Mouse (Mus musculus) adrenal gland (tissue): ENCODE data around the gene Rhobtb1.

ENCODE experiments used
- intact Hi-C: fragments of 180-260 bp; cut with DNase I; formaldehyde crosslinking; loops from one replicate; pipeline ENCODE4 v1.15.1; 2025

Rhobtb1 gene

DNA sequence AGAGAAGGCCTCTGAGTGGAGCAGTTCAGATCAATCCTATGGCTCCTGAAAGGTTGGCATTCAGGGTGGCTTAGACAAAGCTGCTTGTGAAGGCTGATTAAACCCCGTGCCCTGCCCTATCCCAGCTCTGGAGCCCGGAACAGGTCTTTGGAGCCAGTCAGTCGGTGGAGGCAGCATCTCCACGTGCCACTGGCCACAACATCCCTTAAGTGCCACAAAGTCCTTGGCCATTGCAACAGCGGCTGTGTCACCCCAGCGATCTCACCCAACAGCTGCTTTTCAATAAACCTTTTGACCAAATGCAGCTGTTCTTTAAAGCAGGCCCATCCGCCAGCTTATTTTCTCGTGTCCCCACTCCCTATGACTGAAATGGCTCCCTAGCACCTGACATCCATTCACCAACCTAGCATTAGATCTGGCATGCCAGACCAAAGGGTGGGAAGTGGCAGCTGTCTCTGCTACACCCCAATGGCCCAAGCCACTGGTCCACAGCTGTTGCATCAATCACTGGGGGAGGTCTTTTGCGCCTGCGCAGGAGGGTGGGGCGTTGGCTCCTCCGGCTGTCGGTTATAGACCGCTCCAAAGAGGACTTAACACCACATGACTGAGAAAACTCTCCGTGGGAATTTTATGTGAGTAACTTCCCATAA, 56.9 kb downstream of the Rhobtb1 start:
- intact Hi-C loops: no loop called here

DNA sequence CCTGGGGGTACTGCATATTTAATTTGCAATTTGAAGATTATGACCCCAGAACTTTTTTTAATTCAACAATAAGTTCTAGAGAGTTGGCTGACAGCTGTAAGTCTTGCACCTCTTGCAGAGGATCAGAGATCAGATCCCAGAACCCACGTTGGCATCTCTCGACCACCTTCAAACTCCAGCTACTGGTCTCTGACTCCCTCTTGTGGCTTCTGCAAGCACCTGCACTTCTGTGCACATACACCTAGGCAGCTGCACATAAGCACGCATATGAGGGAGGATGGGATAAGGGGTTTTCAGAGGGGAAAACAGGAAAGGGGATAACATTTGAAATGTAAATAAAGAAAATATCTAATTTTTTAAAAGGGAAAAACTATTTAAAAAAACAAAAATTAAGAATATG, 57.5 kb downstream of the Rhobtb1 start:
- intact Hi-C loops: no loop called here

DNA sequence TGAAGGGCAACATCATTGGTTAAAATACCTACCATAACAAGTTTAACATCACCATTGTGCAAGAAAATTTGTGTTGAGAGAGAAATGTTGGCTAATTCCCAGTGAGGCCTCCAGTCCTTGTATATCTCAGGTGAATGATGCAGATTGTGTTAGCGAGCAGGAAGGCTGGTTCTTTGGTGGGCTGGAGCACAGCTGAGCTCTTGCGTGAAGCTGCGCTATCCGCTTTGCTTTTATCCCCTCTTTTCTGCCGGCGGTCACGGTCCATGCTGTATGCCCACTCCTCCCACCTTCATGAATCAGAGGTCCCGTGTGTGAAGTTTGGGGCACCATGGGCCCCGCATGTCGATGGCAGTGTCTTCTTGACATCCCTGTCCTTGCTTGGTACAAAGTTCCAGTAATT, 58.8 kb downstream of the Rhobtb1 start:
- intact Hi-C loops: loop anchor here (5.0 kb wide), 1 partner anchor 37 kb away; no protein-coding TSS in a partner anchor

DNA sequence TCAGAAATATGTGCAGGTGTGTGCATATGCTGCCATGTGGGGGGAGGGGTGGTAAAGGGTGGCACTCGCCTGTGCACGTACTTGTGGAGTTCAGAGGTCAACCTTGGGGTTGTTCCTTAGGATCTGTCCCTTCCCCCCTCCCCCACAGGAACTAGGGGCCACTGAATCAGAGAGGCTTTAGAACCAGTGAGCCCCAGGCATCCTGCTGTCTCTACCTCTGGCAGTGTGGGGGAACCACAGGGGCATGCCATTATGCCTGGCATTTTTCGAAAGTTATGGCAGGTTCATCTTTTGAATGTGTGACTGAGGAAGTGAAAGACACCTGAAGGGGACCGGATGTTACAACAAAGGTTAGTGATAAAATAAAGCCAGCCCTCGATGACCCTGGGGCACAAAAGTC, 59.4 kb downstream of the Rhobtb1 start:
- intact Hi-C loops: loop anchor here (5.0 kb wide), 1 partner anchor 37 kb away; no protein-coding TSS in a partner anchor

DNA sequence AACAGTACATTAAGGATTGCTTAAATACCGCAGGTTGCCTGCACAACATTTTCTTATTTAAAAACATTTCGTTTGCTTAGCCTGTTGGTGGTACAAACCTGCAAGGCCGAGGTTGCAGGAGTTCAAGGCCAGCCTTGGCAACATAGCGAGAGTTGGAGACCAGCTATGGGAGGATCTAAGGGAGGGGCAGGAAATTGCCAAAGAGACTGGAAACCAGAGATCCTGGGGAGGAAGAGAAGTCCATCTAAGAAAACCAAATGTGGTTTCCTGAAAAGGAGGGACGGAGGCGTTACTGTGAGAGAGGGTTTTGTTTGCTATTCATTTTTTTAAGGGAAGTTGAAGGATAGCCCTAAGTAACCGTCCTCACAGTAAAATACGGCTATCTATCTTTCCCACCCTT, 60.3 kb downstream of the Rhobtb1 start:
- intact Hi-C loops: loop anchor here (5.0 kb wide), 1 partner anchor 36 kb away; no protein-coding TSS in a partner anchor

DNA sequence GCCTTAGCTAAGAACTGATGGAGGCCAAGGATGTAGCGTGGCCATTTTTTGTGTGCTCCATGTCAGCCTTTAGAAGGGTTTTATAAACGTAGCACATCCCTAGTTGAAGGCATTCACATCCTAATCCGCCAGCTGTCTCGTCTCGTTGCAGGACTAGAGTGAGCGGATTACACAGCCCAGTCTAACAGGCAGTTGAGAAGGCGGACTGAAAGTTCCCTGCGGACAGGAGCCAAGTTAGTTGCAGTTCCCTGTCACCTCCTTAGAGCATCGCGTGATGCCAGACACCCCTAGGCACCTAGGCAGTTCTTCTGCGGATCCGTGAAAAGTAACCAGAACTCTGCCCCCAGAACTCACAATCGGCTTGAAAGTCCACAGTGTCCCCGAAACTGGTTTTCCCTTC, 60.7 kb downstream of the Rhobtb1 start:
- intact Hi-C loops: loop anchor here (5.0 kb wide), 1 partner anchor 35 kb away; no protein-coding TSS in a partner anchor

DNA sequence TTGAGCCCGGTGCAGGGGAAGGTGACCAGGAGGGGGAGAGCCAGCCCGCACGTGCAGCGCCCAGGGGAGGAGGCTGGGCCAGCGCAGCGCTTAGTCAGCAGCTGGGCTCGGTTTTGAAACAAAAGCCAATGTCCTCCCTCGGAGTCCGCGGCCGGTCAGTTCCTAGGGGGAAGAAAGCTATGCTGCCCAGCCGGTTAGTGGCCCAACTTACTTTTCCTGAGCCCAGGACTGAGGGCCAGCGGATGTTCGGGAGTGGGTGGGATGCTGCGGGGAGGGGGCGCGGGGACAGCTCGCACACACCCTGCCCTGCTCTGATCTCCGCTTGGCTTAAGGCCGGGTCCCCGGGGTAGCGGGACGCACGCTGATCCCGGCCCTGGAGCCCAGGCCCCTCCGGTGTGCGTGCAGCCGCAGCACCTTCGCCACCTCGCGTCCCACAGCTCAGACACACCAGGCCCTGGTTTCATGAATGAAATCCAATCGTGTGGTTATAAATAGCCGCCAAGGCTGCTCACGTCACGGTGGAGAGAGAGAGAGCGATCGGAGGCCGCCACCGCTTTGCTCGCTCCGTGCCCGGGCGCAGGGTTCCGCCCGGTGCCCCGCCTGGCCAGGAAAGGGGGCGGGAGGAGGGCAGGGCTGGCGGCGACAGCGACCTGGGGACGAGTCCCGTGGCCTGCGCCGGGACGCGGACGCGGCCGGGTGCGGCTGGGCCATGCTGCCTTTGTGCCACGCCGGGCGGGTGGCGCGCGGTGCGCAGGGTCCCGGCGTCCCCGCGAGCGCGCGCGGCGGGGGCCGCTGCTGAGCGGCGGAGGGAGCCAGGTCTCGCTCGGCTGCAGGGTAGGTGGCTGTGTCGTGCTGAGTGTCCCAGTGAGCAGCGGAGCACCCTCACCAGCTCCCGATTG, 61.6 kb downstream of the Rhobtb1 start, which contains the start of gene A930033H14Rik:
TSS of gene A930033H14Rik (minus strand) at position 557 of the 899 bp plus-strand sequence.
- intact Hi-C loops: loop anchor here (5.0 kb wide), 1 partner anchor 35 kb away; no protein-coding TSS in a partner anchor

DNA sequence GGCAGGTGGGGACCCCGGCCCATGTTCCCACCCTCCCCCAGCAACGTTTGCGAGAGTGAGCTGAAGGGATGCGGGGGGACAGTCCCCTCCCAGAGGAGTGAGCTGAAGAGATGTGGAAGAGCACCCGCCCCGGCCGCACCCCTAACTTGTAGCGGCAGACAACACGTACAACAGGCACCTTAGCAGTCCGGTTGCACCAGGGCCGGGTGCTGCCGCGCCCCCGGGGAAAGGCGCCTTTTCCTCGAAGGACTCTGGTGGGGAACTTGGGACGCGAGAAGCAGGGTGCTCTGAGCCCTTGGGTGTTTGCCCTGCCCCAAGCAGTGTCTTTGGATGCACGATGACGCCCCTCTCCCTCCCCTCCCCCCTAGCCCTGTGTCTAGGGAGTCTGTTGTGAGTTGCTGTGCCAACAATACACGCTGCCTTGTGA, 62.2 kb downstream of the Rhobtb1 start:
- intact Hi-C loops: loop anchor here (5.0 kb wide), 1 partner anchor 34 kb away; no protein-coding TSS in a partner anchor

DNA sequence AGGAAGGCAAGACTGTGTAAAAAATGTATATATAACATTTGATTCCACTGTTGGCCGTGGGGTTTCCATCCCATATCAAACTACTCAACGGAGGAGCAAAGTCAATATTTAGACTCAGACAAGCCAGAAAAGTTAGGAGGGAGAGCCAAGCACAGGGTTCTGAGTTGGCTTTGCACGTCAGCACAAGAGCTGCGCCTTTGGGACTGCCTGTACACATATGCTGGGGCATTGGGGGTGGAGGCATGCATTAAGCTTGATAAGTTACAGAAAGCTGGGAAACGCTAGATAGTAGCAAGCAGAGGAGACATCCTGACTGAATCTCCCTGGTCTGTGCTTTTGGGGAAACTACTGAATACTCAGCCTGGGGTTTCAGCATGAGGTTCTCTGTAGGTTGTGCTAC, 62.8 kb downstream of the Rhobtb1 start:
- intact Hi-C loops: loop anchor here (5.0 kb wide), 1 partner anchor 33 kb away; no protein-coding TSS in a partner anchor

DNA sequence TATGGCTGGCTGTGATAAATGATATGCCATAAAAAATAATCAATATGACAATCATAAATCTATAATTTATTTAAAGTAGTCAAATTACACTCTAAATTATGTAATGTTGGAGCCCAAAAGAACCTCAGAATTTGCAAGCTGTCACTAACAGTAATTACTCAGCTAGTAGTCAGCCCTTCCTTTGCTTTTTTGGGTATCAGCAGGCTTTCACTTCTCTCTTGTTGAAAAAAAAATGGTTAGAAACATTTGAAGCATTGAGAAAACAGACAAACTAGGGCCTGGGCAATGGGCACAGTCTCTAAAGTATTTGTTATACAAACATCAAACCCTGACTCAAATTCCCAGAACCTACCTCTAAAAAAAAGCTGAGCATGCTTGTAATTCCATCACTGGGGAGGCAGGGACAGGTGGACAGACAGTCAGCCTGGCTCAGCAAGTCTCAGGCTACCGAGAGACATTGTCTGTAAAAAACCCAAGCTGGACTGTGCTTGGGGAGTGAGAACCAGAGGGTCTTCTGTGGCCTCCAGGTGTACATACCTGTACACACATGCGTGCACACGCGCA, 66.0 kb downstream of the Rhobtb1 start:
- intact Hi-C loops: loop anchor here (5.0 kb wide), 1 partner anchor 45 kb away; no protein-coding TSS in a partner anchor

DNA sequence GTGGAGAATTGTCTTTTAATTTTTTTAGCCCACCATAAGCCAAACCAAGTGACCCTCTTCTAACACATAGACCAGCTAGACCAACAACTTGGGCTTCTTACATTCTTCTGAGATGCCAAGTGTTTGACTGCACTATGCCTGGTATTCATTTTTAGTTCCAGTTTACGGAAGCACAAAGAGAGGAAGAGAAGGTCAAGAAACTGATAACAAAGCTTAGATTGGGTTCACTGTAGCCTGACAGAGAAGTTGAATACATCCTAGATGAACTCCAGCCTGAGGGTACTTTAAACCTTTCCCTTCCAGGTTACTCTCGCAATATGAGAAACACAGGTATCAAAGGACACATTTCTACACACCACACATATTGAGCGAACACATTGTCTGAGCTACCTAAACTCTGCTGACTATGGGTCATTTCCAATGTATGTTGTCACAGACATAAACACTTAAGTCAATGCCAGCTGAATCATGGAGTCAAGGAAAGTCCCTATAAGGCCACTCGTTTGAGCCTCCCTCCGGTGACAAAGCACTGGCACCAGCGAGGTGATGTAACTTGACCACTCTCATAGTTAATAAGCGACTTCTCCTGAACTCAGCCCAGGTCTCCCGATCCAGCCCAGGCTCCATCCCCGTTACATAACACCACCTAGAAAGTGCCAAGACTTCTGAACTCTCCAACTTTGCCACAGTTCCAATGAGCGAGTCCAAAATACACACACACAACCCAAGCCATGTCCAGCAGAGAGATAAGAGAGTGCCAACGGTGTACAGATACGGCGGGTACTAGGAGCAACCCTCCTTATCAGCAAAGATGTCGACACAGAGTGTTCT, 67.4 kb downstream of the Rhobtb1 start:
- intact Hi-C loops: loop anchor here (5.0 kb wide), 1 partner anchor 44 kb away; no protein-coding TSS in a partner anchor

DNA sequence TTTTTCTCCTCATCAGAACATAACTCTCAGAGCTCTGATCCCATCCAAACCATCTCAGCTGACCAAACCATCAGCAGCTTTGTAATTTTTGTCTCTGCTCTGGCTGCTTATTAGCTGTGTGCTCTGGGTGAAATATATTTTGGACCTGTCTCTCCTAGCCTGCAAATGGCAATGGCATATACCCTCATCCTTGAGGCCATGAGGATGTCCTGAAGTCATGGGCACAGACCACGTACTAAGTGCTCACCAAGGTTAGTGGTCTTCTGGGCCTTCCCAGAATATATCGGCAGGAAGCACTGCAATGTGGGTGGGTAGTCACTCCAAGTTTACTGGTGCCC, 68.0 kb downstream of the Rhobtb1 start:
- intact Hi-C loops: loop anchor here (5.0 kb wide), 1 partner anchor 43 kb away; no protein-coding TSS in a partner anchor

DNA sequence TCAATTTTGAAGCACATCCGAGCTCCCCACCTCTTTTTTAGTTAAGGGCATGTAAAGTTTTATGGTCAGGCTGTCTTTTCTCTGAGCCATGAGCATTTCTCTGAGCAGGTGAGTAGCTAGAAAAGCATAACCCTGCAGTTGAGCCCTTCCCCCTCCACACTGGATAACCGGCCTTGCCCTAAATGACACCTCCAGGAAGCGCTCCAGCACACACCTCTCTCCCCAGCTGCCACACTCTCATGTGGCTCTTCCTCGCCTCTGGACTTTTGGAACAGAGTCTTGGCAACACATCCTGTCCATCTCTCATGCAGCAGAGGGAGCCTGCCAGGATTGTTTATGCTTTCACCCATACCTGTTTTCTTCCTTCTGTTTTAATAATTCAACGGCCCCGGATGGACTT, 69.1 kb downstream of the Rhobtb1 start:
- intact Hi-C loops: no loop called here

DNA sequence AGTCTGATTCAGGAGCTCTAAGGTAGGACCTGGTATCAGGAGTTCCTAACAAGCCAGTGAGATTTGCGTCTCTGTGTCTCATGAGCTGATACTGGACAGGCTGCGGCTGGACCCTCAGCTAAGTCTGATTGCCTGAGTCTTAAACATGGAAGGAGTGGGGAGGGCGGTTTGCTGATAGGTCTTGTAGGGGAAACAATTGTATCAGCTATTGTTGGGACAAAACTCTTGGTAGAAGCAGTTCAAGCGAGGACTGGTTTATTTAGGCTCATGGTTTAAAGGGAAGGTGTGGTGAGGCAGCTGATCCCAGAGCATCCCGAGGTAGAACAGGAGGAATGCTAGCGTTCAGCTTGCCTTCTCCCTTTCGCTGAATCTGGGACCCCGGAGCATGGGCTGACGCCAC, 69.9 kb downstream of the Rhobtb1 start:
- intact Hi-C loops: no loop called here

DNA sequence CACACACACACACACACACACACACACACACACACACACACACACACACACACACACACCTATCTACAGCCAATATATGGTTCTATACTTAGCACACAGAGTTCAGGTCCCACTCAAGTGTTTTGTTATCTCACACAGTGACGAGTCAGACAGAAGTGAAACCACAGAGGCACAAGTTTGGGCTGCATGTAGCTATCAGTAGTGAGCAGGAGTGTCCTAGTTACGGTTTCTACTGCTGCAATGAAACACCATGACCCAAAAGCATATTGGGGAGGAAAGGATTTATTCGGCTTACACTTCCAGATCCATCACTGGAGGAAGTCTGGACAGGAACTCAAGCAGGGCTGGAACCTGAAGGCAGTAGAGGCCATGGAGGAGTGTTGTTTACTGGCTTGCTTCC, 70.7 kb downstream of the Rhobtb1 start:
- intact Hi-C loops: no loop called here

DNA sequence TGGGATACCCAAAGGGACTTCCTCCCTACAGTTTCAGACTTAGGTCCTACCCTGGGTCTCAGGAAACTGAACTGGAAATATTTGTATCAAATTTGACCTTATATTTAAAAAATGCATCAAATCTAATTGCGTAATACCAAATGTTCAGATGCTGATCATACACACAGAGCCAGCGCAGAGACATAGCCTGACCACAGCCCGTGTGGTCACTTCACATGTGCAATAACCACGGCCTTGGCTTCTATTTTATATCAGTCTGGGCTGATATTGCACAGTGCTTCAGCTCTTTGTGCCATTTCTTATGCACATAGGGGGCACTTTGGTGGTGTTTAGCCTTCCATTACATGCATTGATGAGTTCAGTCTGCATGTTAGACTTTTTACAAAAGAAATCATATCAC, 72.0 kb downstream of the Rhobtb1 start:
- intact Hi-C loops: no loop called here

DNA sequence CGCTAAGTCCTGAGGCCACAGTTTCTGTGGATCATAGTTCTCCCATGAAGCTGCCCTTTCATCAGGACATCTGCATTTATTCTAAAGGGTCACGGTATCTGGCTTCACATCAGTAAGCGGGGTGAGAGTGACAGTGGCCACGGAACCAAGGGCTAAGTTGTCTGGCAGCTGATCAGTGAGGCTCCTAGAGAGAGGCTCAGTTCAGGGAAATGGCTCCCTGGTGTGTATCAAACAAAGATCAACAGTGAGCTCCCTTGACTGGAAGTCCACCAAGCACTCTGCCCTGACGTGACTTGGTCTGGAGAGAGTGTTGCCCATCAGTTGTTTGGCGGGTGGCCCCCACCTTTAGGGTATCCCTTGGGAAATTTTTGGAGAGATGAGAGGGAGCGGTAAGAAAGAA, 73.0 kb downstream of the Rhobtb1 start:
- intact Hi-C loops: no loop called here

DNA sequence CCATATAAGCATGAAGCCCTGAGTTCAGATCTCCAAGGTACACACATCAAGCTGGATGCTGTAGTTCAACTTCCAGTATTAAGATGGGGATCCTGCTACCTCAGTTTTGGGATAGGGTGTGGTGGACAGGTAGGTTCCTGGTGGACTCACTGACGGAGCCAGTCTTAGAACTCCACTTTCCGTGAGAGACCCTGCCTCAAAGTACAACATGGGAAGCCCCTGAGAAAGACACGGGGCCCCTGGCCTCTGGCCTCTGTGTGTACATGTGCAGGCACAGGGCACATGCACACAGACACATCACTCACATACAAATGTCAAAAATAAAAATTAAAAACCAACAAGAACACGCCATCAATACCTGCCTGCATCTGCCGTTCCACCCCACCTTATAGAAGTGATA, 74.2 kb downstream of the Rhobtb1 start:
- intact Hi-C loops: no loop called here

DNA sequence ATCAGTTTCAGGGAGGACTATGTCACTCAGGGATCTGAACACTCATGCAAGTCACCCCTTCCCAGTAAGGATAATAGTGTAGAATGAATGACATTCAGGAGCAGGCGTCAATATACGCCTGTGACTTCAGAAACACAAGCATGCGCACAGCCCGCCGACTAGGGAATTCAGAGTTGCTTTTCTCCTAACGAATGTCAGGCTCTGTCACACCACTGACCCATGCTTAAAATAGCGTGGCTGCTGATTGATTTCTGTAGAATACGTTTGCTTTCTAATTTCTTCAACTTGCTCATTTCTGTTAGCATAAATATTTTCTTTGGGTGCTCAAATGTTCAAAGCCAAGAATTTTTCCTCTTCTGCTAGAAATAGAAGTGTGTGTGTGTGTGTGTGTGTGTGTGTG, 74.7 kb downstream of the Rhobtb1 start:
- intact Hi-C loops: no loop called here

DNA sequence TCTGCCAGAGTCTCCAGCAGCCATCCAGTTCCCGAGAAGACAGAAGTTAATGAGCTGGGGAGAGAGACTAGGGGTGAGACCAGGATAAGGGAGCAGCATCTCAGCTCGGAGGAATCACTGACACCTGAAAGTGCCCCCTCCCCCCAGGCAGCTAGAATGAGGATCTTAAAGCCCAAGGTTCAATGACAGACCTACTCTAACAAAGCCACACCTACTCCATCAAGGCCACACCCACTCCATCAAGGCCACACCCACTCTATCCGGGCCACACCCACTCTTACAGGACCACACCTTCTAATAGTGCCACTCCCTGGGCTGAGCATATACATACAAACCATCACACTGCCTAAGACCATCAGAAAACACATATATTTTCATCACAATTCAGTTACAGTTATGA, 86.0 kb downstream of the Rhobtb1 start:
- intact Hi-C loops: no loop called here

DNA sequence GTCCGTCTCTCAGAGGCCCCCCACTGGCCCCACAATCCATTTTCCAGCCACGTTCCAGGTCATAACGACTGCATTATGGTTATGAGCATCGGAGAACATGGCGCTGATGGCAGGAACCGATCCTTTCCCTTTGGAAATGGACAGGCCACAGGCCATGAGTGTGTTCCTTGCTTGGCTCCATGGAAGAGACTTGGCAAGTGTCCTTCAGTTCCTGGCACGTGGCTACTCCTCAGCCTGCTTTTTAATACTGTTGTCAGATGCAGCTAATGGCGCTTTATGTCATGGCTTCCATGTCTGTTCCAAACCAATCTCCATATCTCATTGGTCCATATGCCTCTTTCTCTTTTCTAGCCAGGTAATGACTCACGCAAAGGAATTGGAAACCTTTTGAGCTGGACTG, 86.5 kb downstream of the Rhobtb1 start:
- intact Hi-C loops: no loop called here
